Mouse (Mus musculus) kidney, postnatal 25 days (tissue): ENCODE measurements at regions not wholly inside any gene's neighbourhood (a gene's known extent, or its start where the extent isn't known, plus 50 kb on each side); places are given as distances from the start of the nearest gene placed in this dataset.
A peak's percentile ranks its signal among the peaks of the same experiment; 100 is the strongest.
"Not testable (repeated sequence)": the region's sequence is repeated elsewhere in the genome, so short reads cannot be mapped to it uniquely, and the experiment has no call there.

Experiments
- DNase-seq, 2 experiments: peaks; one replicate each; pipeline ENCODE4 v3.0.0; 2021; ENCODE audit warnings: mixed read lengths in 2 of 2

GRCm38 (mm10) chr16:3114473-3115335, 476.1 kb upstream of the Olfr161 start:
- peak; percentile 54 to 74 for DNase-seq

DNA sequence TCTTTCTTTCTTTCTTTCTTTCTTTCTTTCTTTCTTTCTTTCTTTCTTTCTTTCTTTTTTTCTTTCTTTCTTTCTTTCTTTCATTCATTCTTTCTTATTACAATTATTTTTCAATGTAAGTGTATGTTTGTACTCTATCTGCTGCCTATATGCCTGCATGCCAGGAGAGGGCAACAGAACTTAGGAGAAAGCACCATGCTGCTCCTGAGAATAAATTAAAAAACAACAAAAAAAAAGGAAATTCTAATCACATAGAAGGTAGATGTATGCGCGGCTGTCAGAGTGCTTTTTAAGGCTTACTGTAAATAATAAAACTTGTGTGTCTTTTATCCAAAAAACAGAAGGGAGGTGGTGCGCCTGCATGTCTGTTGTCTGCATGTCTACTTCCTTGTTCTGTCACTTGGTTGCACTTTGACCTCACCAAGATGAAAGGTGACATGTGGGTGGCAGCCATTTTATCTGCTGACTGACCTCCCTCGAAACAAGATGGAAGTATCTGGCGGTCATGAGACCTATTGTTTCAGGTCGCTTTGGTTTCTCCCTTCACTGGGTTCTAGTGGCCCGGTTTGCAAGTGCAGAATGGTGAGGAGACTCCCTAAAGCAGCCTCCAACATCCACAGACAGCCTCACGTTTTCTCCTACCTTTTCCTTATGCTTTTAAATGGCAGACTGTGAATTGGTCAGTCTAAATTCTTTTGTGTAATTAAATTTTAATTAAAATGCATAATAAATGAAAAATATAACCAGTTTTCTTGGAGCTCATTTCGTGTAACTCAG, 475.3 kb upstream of the Olfr161 start:
- DNase-seq = peak; percentile 53 to 69

DNA sequence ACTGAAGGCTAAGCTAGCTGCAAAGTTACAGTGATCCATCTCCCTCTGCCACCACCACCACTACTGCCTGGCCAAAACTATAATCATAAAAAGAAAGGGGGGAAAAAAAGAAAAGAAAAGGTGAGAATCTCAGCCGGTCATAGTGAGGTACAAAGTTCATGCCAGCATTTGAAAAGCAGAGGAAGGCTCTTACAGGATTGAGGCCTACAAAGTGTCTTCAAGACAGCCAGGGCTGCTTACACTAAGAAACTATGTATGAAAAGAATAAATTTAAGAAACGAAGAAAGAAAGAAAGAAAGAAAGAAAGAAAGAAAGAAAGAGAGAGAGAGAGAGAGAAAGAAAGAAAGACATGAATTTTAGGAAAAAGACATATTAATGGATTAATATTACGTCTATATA, 474.7 kb upstream of the Olfr161 start:
- DNase-seq = peak; percentile 32 to 42

DNA sequence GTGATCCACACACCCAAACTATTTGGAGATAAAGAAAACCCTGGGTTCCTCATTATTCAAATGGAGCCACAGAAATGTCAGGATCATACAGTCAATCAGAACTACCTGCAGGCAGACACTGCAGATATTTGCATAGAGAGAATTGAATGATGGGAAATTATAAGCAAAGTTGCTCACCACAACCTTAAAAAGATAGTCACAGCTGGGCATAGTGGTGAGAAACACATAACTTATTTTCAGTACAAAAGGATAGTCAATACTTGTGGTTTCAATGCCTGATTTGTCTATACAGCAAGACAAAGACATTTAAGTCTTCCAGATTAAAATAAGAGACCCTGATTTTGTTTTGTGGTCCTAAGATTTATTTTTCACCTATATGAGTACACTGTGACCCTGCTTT, 469.6 kb upstream of the Olfr161 start:
- not testable (repeated sequence) for DNase-seq

GRCm38 (mm10) chr16:3122145-3122860, 468.5 kb upstream of the Olfr161 start:
- DNase-seq = not testable (repeated sequence)

DNA sequence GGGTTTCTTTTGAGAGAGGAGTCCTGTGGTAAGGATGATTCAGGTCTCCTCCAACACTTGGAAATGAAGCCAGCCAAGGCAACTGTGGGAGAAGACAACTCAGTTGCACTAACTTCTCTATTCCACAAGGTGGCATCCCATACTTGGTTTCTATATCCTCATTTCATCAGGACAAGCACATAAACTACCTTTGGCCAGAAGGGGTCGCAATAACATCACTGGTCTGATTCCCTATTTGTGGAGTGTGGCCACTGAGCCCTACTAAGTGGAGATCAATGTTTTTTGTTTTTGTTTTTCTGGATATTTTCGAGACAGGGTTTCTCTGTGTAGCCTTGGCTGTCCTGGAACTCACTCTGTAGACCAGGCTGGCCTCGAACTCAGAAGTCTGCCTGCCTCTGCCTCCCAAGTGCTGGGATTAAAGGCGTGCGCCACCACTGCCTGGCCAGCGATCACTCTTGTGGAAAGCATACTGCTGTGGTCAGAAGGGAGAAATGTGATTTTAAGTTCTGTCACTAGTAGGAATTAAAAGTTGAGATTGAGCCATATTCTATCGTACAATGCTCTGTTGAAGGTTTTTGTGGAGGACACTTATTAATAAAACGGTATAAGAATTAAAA, 467.9 kb upstream of the Olfr161 start:
- DNase-seq = peak; percentile 26 to 43

- not testable (repeated sequence) for DNase-seq
Measured at GRCm38 (mm10) chr16:3127317-3127716, 463.5 kb upstream of the Olfr161 start.
